Mouse (Mus musculus): ENCODE data around the gene Gpr152. TPM values are rescaled to one million over a fixed set of nuclear protein-coding genes. Genes with fewer than 3 reads are reported as not detected.
"Not testable (repeated sequence)": the region's sequence is repeated elsewhere in the genome, so short reads cannot be mapped to it uniquely, and the experiment has no call there.

The Gpr152 gene
- total and polyA plus RNA-seq, 2 experiments from 2014 or later: 0.19 TPM; not detected in 1

DNA sequence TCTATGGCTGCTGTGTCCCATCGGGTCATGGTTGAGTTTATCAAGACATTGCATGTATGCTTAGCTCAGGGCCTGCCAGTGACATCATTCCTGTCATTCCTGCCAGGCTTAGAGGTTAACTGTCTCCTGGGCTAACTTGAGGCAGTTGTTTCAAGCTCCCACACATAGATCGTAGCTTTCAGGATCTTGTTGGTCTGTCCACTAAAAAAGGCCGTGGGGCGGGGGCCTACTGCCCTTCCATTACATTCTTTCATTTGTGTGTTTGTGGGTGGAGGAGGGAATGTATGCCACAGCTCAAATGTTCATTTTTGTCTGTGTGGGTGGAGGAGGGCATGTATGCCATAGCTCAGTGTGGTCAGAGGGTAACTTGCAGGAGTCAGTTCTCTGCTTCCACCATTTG is 9.5 kb upstream of the Gpr152 start:
- 93% methylated on average over 4 of the region's 4 CpGs for WGBS
- no peak overlapping the region for H3K9ac ChIP-seq
- no peak overlapping the region for H3K4me2 ChIP-seq (ENCODE audit: low read depth)
- no peak for DNase-seq
- no peak for TF ChIP-seq CTCF (IDR thresholded peaks at IDR 0.05; ENCODE audit: low read depth)
- H3K36me3 ChIP-seq (ENCODE audit: insufficient read depth): peaks cover 50% of the 10 kb centered on the region
- no peak overlapping the region for H3K4me3 ChIP-seq (ENCODE audit: low read depth, low read length)
- no peaks in the 10 kb centered on the region for H3K9me3 ChIP-seq (ENCODE audit: low read length)
- no peak overlapping the region for H3K27ac ChIP-seq (ENCODE audit: low read depth, low read length)
- H3K27me3 ChIP-seq (ENCODE audit: insufficient read depth, low read length): no peaks in the 10 kb centered on the region
- no peak for ATAC-seq
- peaks cover 9% of the 10 kb centered on the region; the same call in 1 of the 2 replicates for H3K4me1 ChIP-seq (ENCODE audit: insufficient read depth)

DNA sequence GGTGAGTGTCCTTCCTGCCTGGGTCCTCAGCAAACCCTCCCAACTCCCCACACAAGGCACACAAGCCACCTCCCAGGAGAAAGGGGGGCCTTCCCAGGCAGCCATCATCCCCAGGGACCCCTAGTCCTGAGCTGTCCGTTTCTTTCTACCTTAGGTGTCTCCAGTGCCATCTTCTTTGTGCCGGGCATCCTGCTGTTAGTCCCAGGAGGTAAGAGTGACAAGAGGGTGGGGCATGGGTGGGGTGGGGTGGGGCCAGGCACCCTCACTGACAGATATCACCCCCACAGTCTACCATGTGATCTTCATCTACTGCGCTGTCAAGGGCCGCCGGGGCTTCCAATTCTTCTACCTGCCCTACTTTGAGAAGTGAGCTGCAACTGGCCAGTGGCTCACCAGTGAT is 8.5 kb upstream of the Gpr152 start:
- TF ChIP-seq CTCF (IDR thresholded peaks at IDR 0.05; ENCODE audit: low read depth): no peak

GRCm38 (mm10) chr19:4131768-4132167 is 7.8 kb upstream of the Gpr152 start:
- no peak overlapping the region for H3K4me2 ChIP-seq (ENCODE audit: low read depth)
- DNase-seq (no peak), ATAC-seq (no peak)
- peaks cover 50% of the 10 kb centered on the region for H3K36me3 ChIP-seq (ENCODE audit: insufficient read depth)
- 0 out of 2 replicates have a peak, but pooled peaks have one; percentile 21 for TF ChIP-seq CTCF (IDR thresholded peaks at IDR 0.05; ENCODE audit: low read depth)
- H3K27me3 ChIP-seq (ENCODE audit: insufficient read depth, low read length): no peaks in the 10 kb centered on the region
- H3K27ac ChIP-seq (ENCODE audit: low read depth, low read length): no peak overlapping the region
- no peak overlapping the region for H3K9ac ChIP-seq
- WGBS: 88% methylated on average over 2 of the region's 2 CpGs
- H3K4me1 ChIP-seq (ENCODE audit: insufficient read depth): peaks cover 4% of the 10 kb centered on the region; the same call in 1 of the 2 replicates
- no peaks in the 10 kb centered on the region for H3K9me3 ChIP-seq (ENCODE audit: low read length)
- H3K4me3 ChIP-seq (ENCODE audit: low read depth, low read length): no peak overlapping the region

More for the DNA sequence above, 8.5 kb upstream of the Gpr152 start:
- no peak overlapping the region for H3K27ac ChIP-seq (ENCODE audit: low read depth, low read length)
- peaks cover 50% of the 10 kb centered on the region for H3K36me3 ChIP-seq (ENCODE audit: insufficient read depth)
- H3K27me3 ChIP-seq (ENCODE audit: insufficient read depth, low read length): no peaks in the 10 kb centered on the region
- no peak overlapping the region for H3K4me2 ChIP-seq (ENCODE audit: low read depth)
- no peak overlapping the region for H3K4me3 ChIP-seq (ENCODE audit: low read depth, low read length)
- no peaks in the 10 kb centered on the region for H3K9me3 ChIP-seq (ENCODE audit: low read length)
- H3K9ac ChIP-seq: no peak overlapping the region
- WGBS: 98% methylated on average over 5 of the region's 5 CpGs
- DNase-seq (no peak), ATAC-seq (no peak)
- peaks cover 9% of the 10 kb centered on the region; the same call in 1 of the 2 replicates for H3K4me1 ChIP-seq (ENCODE audit: insufficient read depth)

DNA sequence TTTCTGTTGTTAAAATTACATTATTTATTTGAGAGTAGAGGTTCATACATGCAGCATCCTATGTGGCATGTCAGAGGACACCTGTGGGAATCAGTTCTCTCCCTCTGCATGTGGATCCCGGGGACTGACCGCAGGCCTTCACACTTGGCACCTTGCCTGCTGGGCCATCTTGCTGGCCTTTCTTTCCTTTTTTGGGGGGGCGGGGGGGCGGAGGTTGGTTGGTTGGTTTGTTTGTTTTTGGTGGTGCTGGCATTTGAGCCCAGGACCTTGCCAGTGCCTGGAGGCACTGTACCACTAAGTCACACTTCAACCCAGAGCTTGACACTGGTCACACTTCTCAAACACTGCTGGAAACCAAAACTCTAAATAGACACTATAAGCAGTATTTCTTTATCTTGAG is 5.2 kb upstream of the Gpr152 start:
- Histone ChIP-seq H3K36me3 (ENCODE audit: insufficient read depth) (peaks cover 34% of the 10 kb centered on the region), H3K4me2 (ENCODE audit: low read depth) (no peak overlapping the region), H3K4me1 (ENCODE audit: insufficient read depth) (no peaks in the 10 kb centered on the region), H3K9me3 (ENCODE audit: low read length) (no peaks in the 10 kb centered on the region), H3K9ac (no peak overlapping the region), H3K27ac (ENCODE audit: low read depth, low read length) (no peak overlapping the region), H3K27me3 (ENCODE audit: insufficient read depth, low read length) (no peaks in the 10 kb centered on the region), H3K4me3 (ENCODE audit: low read depth, low read length) (no peak overlapping the region)
- WGBS: 82% methylated on average over 4 of the region's 4 CpGs
- no peak for ATAC-seq
- no peak for DNase-seq
- TF ChIP-seq CTCF (IDR thresholded peaks at IDR 0.05; ENCODE audit: low read depth): no peak

- H3K9ac ChIP-seq: not testable (repeated sequence)
These were observed 4.2 kb upstream of the Gpr152 start for GRCm38 (mm10) chr19:4135229-4135962.

GRCm38 (mm10) chr19:4135963-4136345 is 3.6 kb upstream of the Gpr152 start:
- not testable (repeated sequence) for H3K27ac ChIP-seq (ENCODE audit: low read depth, low read length); H3K4me3 ChIP-seq (ENCODE audit: low read depth, low read length); H3K4me2 ChIP-seq (ENCODE audit: low read depth); H3K4me1 ChIP-seq (ENCODE audit: insufficient read depth); H3K27me3 ChIP-seq (ENCODE audit: insufficient read depth, low read length); H3K9ac ChIP-seq; H3K9me3 ChIP-seq (ENCODE audit: low read length); ATAC-seq; DNase-seq
- peak; percentile 46 for TF ChIP-seq CTCF (IDR thresholded peaks at IDR 0.05; ENCODE audit: low read depth)
- 27% methylated on average over 8 of the region's 8 CpGs for WGBS
- H3K36me3 ChIP-seq (ENCODE audit: insufficient read depth): peaks cover 24% of the 10 kb centered on the region

More at GRCm38 (mm10) chr19:4135229-4135962, 4.2 kb upstream of the Gpr152 start:
- H3K4me3 ChIP-seq (ENCODE audit: low read depth, low read length); ATAC-seq; H3K9me3 ChIP-seq (ENCODE audit: low read length); DNase-seq; H3K27ac ChIP-seq (ENCODE audit: low read depth, low read length); H3K4me2 ChIP-seq (ENCODE audit: low read depth); H3K27me3 ChIP-seq (ENCODE audit: insufficient read depth, low read length); H3K4me1 ChIP-seq (ENCODE audit: insufficient read depth): not testable (repeated sequence)
- WGBS: 84% methylated on average over 6 of the region's 6 CpGs
- H3K36me3 ChIP-seq (ENCODE audit: insufficient read depth): peaks cover 29% of the 10 kb centered on the region

DNA sequence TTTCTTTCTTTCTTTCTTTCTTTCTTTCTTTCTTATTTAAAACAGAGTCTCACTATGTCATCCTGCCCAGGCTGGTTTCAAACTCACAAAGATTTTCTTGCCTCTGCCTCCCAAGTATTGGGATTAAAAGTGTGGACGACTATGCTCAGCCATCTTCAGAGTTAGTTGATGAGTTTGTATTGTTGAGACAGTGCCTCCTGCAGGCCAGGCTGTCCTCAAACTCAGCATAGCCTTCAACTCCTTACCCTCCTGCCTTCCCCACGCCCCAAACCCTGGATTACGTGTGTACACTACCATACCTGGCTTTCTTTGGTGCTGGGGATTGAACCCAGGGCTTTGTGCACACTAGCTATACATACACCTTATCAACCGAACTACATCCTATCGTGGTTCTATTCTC is 3.1 kb upstream of the Gpr152 start:
- Histone ChIP-seq H3K4me2 (ENCODE audit: low read depth) (no peak overlapping the region), H3K4me3 (ENCODE audit: low read depth, low read length) (no peak overlapping the region), H3K9me3 (ENCODE audit: low read length) (no peaks in the 10 kb centered on the region), H3K36me3 (ENCODE audit: insufficient read depth) (peaks cover 19% of the 10 kb centered on the region), H3K4me1 (ENCODE audit: insufficient read depth) (no peaks in the 10 kb centered on the region), H3K9ac (no peak overlapping the region), H3K27me3 (ENCODE audit: insufficient read depth, low read length) (no peaks in the 10 kb centered on the region), H3K27ac (ENCODE audit: low read depth, low read length) (no peak overlapping the region)
- no peak for TF ChIP-seq CTCF (IDR thresholded peaks at IDR 0.05; ENCODE audit: low read depth)
- 72% methylated on average over 5 of the region's 5 CpGs for WGBS
- no peak for ATAC-seq
- no peak for DNase-seq

Data from forebrain, postnatal 0 days (tissue).